ENCODE assay signal across 19 mouse cellular contexts in genomic region chr17:10611626-10612025, GRCm38 (mm10).
"Had no signal": no experiment of that assay in that cellular context is flagged by ENCODE, and none has a peak within 500 bp of the region (broad histone marks: within the 10 kb centered on the region; RNA-seq: fewer than 3 reads in every experiment).

No protein-coding gene starts in this region.

- H3K36me3 ChIP-seq: limb, embryonic 10.5 days; limb, embryonic 13.5 days; liver, embryonic 12.5 days; liver, embryonic 15.5 days; midbrain, embryonic 12.5 days; midbrain, embryonic 15.5 days; neural tube, embryonic 13.5 days had no signal

- H3K4me1 ChIP-seq: limb, embryonic 10.5 days; liver, embryonic 12.5 days; liver, embryonic 15.5 days; midbrain, embryonic 15.5 days had no signal

- H3K27ac ChIP-seq: limb, embryonic 10.5 days; limb, embryonic 13.5 days; liver, embryonic 12.5 days; liver, embryonic 15.5 days; macrophage; midbrain, embryonic 12.5 days; midbrain, embryonic 15.5 days; neural tube, embryonic 13.5 days had no signal

- H3K9ac ChIP-seq: limb, embryonic 13.5 days; liver, embryonic 12.5 days; liver, embryonic 15.5 days; midbrain, embryonic 12.5 days; midbrain, embryonic 15.5 days; neural tube, embryonic 13.5 days had no signal

- H3K27me3 ChIP-seq: limb, embryonic 13.5 days; liver, embryonic 12.5 days; liver, embryonic 15.5 days; midbrain, embryonic 15.5 days; neural tube, embryonic 13.5 days had no signal

- H3K9me3 ChIP-seq: limb, embryonic 10.5 days; limb, embryonic 13.5 days; liver, embryonic 12.5 days; liver, embryonic 15.5 days; midbrain, embryonic 12.5 days; midbrain, embryonic 15.5 days; neural tube, embryonic 13.5 days had no signal

- H3K4me3 ChIP-seq: limb, embryonic 10.5 days; limb, embryonic 13.5 days; liver, embryonic 12.5 days; liver, embryonic 15.5 days; midbrain, embryonic 12.5 days; midbrain, embryonic 15.5 days; neural tube, embryonic 13.5 days had no signal

- ATAC-seq: liver, embryonic 12.5 days; midbrain, embryonic 15.5 days had no signal

- DNase-seq: kidney, adult 18-20 months; kidney, adult 9 months; kidney, postnatal 14 days; kidney, postnatal 4 days; liver; lung, adult 18-20 months; retina, postnatal 1 day; right cerebral cortex, postnatal 25 days; thymus, adult 2 months; thymus, postnatal 14 days; thymus, postnatal 4 days had no signal

- H3K4me2 ChIP-seq: limb, embryonic 13.5 days; liver, embryonic 12.5 days; liver, embryonic 15.5 days; midbrain, embryonic 12.5 days; midbrain, embryonic 15.5 days; neural tube, embryonic 13.5 days had no signal
